Mouse (Mus musculus) stomach, embryonic 16.5 days (tissue): ENCODE measurements around the gene Cass4. TPM values are rescaled to one million over a fixed set of nuclear protein-coding genes. Genes with fewer than 3 reads are reported as not detected.

Source experiments
- ATAC-seq: fragments of 200-750 bp; cut with Nextera tagmentation; 2 replicates; pipeline ENCODE4 v1.8.0; 2017; ENCODE audit warnings: moderate number of reproducible peaks, moderate TSS enrichment; ENCODE audit not compliant: insufficient read depth, low FRiP score
- H3K27ac ChIP-seq: fragments of 300-500 bp; sonication (generic); 2 replicates; pipeline ENCODE4 v1.5.1; 2014; ENCODE audit warnings: low read length
- H3K27me3 ChIP-seq: fragments of 300-500 bp; sonication (generic); 2 replicates; pipeline ENCODE4 v1.6.1; 2014; ENCODE audit warnings: low read length, control low read depth, mixed read lengths; ENCODE audit not compliant: control insufficient read depth, insufficient read depth
- H3K36me3 ChIP-seq: fragments of 300-500 bp; sonication (generic); 2 replicates; pipeline ENCODE4 v1.6.1; 2014; ENCODE audit warnings: low read length; ENCODE audit not compliant: control insufficient read depth, insufficient read depth
- H3K4me1 ChIP-seq: fragments of 300-500 bp; sonication (generic); 2 replicates; pipeline ENCODE4 v1.6.1; 2014; ENCODE audit warnings: low read length, control low read depth, mixed read lengths; ENCODE audit not compliant: control insufficient read depth, insufficient read depth
- H3K4me2 ChIP-seq: fragments of 300-500 bp; sonication (generic); 2 replicates; pipeline ENCODE4 v1.6.1; 2014; ENCODE audit warnings: low read depth, low read length, mixed read lengths
- H3K4me3 ChIP-seq: fragments of 300-500 bp; sonication (generic); replicated peaks from 2 replicates; pipeline ENCODE4 v1.5.1; 2014; ENCODE audit warnings: mild to moderate bottlenecking, low read length
- H3K9ac ChIP-seq: fragments of 300-500 bp; sonication (generic); 2 replicates; pipeline ENCODE4 v1.6.1; 2014; ENCODE audit warnings: low read length
- H3K9me3 ChIP-seq: fragments of 300-500 bp; sonication (generic); replicated peaks from 2 replicates; pipeline ENCODE4 v1.6.1; 2016; ENCODE audit warnings: low read length, control low read depth; ENCODE audit not compliant: control insufficient read depth
- WGBS: fragments of 180-500 bp; shearing (Covaris S2); extraction: QIAGEN DNeasy Blood & Tissue Kit; methylation state at CpG from one replicate; pipeline ENCODE4 v1.1.7; 2014; 5-methylcytosine and 5-hydroxymethylcytosine counted together
- polyA plus RNA-seq: library from polyadenylated mRNA; unstranded; fragments of >200 nt; fragmentation: Nextera tagmentation; extraction: Ambion mirVana; gene quantifications from 2 replicates; pipeline ENCODE4 v1.2.1, GENCODE M21; 2015

The Cass4 gene
- polyA plus RNA-seq, 1 experiment from 2014 or later: 0.18 TPM

GRCm38 (mm10) chr2:172477860-172478259 lies 84.3 kb downstream of the Cass4 start:
- peak overlapping the region; percentile 9; the same call in 1 of the 2 replicates for H3K9ac ChIP-seq
- 0 out of 2 replicates have a peak, but pooled peaks cover 3% of the 10 kb centered on the region for H3K4me1 ChIP-seq
- no peak overlapping the region for H3K4me3 ChIP-seq
- H3K27ac ChIP-seq: no peak overlapping the region
- no peaks in the 10 kb centered on the region; the same call in 1 of the 2 replicates for H3K27me3 ChIP-seq
- WGBS: 5% methylated on average over 2 of the region's 2 CpGs
- no peak overlapping the region for H3K4me2 ChIP-seq
- H3K36me3 ChIP-seq: no peaks in the 10 kb centered on the region
- H3K9me3 ChIP-seq: no peaks in the 10 kb centered on the region
- ATAC-seq: 0 out of 2 replicates have a peak, but pooled peaks have one; percentile 26

GRCm38 (mm10) chr2:172480296-172480695 lies 86.7 kb downstream of the Cass4 start:
- H3K4me1 ChIP-seq: 0 out of 2 replicates have a peak, but pooled peaks cover 4% of the 10 kb centered on the region
- H3K9ac ChIP-seq: no peak overlapping the region
- H3K4me2 ChIP-seq: no peak overlapping the region
- H3K27ac ChIP-seq: no peak overlapping the region
- H3K27me3 ChIP-seq: no peaks in the 10 kb centered on the region; the same call in 1 of the 2 replicates
- no peaks in the 10 kb centered on the region for H3K36me3 ChIP-seq
- WGBS: 64% methylated on average over 7 of the region's 7 CpGs
- no peak for ATAC-seq
- H3K4me3 ChIP-seq: no peak overlapping the region
- no peaks in the 10 kb centered on the region for H3K9me3 ChIP-seq

- Histone ChIP-seq H3K27ac (no peak overlapping the region), H3K27me3 (no peaks in the 10 kb centered on the region), H3K9ac (no peak overlapping the region), H3K4me2 (no peak overlapping the region), H3K36me3 (no peaks in the 10 kb centered on the region), H3K4me1 (0 out of 2 replicates have a peak, but pooled peaks cover 4% of the 10 kb centered on the region), H3K9me3 (no peaks in the 10 kb centered on the region), H3K4me3 (no peak overlapping the region)
- ATAC-seq: no peak
- 82% methylated on average over 16 of the region's 16 CpGs for WGBS
Measured at GRCm38 (mm10) chr2:172481654-172482385, 88.2 kb downstream of the Cass4 start.

Other genes starting within 250 kb of the Cass4 start
- not detected in 2 replicates for gene Mc3r, start 145.3 kb upstream of the Cass4 start, polyA plus RNA-seq
- gene Fam210b, start 48.2 kb upstream of the Cass4 start, polyA plus RNA-seq: 21.6 and 23.6 TPM in 2 replicates
- 81.6 and 82.0 TPM in 2 replicates for gene Aurka, start 23.3 kb upstream of the Cass4 start, polyA plus RNA-seq
- 30.1 and 31.2 TPM in 2 replicates for gene Cstf1, start 23.1 kb upstream of the Cass4 start, polyA plus RNA-seq
- 69.8 and 73.7 TPM in 2 replicates for gene Rtf2, start 46.8 kb downstream of the Cass4 start, polyA plus RNA-seq
- gene Gcnt7, start 64.8 kb downstream of the Cass4 start, polyA plus RNA-seq: 1.8 and 2.0 TPM in 2 replicates
- gene Fam209, start 78.7 kb downstream of the Cass4 start, polyA plus RNA-seq: not detected in 2 replicates
- gene Tfap2c, start 155.8 kb downstream of the Cass4 start, polyA plus RNA-seq: 7.6 and 8.4 TPM in 2 replicates